Mouse (Mus musculus): ENCODE results near the gene Arfgap1.
A peak's percentile ranks its signal among the peaks of the same experiment; 100 is the strongest.

DNA sequence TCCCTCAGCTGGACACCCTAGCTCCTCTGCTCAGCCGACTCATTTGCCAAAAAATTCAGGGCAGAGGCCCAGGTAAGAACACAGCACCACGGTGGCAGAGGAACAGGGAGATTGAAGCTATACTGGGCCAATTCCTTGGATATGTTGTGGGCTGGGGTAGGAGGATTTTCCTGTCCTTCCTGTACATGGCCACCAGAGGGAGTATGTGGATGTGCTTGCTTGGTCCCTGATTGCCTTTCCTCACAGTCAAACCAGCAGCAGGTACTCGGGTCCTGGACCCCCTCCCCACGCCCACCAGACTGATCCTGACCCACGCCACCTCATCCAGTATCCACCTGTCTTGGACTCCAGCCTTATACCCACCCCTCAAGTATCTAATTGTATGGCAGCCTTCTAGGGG, 29.4 kb downstream of the Arfgap1 start:
- TF ChIP-seq POLR2A (IDR thresholded peaks at IDR 0.05; ENCODE audit: control insufficient read depth, extremely low read depth, insufficient read depth, low read length, poor library complexity) = no peak
- peak; percentile 57; the same call in 1 of the 2 replicates for TF ChIP-seq CTCF (IDR thresholded peaks at IDR 0.05; ENCODE audit: borderline replicate concordance, control insufficient read depth, extremely low read depth, insufficient read depth, low read length, poor library complexity)

All from thymus, adult 2 months (tissue).